Mouse (Mus musculus) lung, embryonic 15.5 days (tissue): ENCODE data around the gene Ubxn1. TPM values are rescaled to one million over a fixed set of nuclear protein-coding genes. Genes with fewer than 3 reads are reported as not detected.
A peak's percentile ranks its signal among the peaks of the same experiment; 100 is the strongest.
"Not testable (repeated sequence)": the region's sequence is repeated elsewhere in the genome, so short reads cannot be mapped to it uniquely, and the experiment has no call there.

Experiments used
- ATAC-seq: fragments of 200-750 bp; cut with Nextera tagmentation; 2 replicates; pipeline ENCODE4 v1.8.0; 2017; ENCODE audit warnings: moderate number of reproducible peaks, borderline replicate concordance; ENCODE audit not compliant: low FRiP score, low TSS enrichment; ENCODE audit errors: extremely low read depth
- H3K27ac ChIP-seq: fragments of 300-500 bp; sonication (generic); 2 replicates; pipeline ENCODE4 v1.5.1; 2015; ENCODE audit warnings: moderate library complexity, mild to moderate bottlenecking, inconsistent platforms
- H3K27me3 ChIP-seq: fragments of 300-500 bp; sonication (generic); 2 replicates; pipeline ENCODE4 v1.6.1; 2015; ENCODE audit warnings: inconsistent platforms
- H3K36me3 ChIP-seq: fragments of 300-500 bp; sonication (generic); 2 replicates; pipeline ENCODE4 v1.6.1; 2015; ENCODE audit warnings: inconsistent platforms
- H3K4me1 ChIP-seq: fragments of 300-500 bp; sonication (generic); 2 replicates; pipeline ENCODE4 v1.6.1; 2015; ENCODE audit warnings: inconsistent platforms
- H3K4me2 ChIP-seq: fragments of 300-500 bp; sonication (generic); 2 replicates; pipeline ENCODE4 v1.6.1; 2015; ENCODE audit warnings: inconsistent platforms, mild to moderate bottlenecking, moderate library complexity
- H3K4me3 ChIP-seq: fragments of 300-500 bp; sonication (generic); 2 replicates; pipeline ENCODE4 v1.5.1; 2015; ENCODE audit warnings: mild to moderate bottlenecking, inconsistent platforms
- H3K9ac ChIP-seq: fragments of 300-500 bp; sonication (generic); 2 replicates; pipeline ENCODE4 v1.6.1; 2015; ENCODE audit warnings: inconsistent platforms
- H3K9me3 ChIP-seq: fragments of 300-500 bp; sonication (generic); 2 replicates; pipeline ENCODE4 v1.6.1; 2016; ENCODE audit warnings: inconsistent platforms
- WGBS: fragments of 180-500 bp; shearing (Covaris S2); methylation state at CpG from one replicate; pipeline ENCODE4 v1.1.7; 2015; 5-methylcytosine and 5-hydroxymethylcytosine counted together
- polyA plus RNA-seq: library from polyadenylated mRNA; unstranded; fragments of >200 nt; fragmentation: Nextera tagmentation; extraction: Ambion mirVana; gene quantifications from 2 replicates; pipeline ENCODE4 v1.2.1, GENCODE M21; 2015

Gene Ubxn1
- 153 and 158 TPM in 2 replicates for polyA plus RNA-seq

- ATAC-seq = peak; percentile 97
- peak within 1 kb of the TSS; percentile 59 for H3K27ac ChIP-seq
- no peaks in the 10 kb centered on the region for H3K27me3 ChIP-seq
- WGBS = 1% methylated on average over 55 of the region's 59 CpGs
- H3K4me3 ChIP-seq = peak within 1 kb of the TSS; percentile 67
- no peaks in the 10 kb centered on the region for H3K9me3 ChIP-seq
- peak within 1 kb of the TSS; percentile 87 for H3K9ac ChIP-seq
- H3K4me2 ChIP-seq = peak within 1 kb of the TSS; percentile 71
- peaks cover 13% of the 10 kb centered on the region for H3K4me1 ChIP-seq
- peaks cover 34% of the 10 kb centered on the region for H3K36me3 ChIP-seq
These were observed at the start of gene Ubxn1 for GRCm38 (mm10) chr19:8871267-8872186. Ubxn1 (plus strand) TSS chr19:8871496.

DNA sequence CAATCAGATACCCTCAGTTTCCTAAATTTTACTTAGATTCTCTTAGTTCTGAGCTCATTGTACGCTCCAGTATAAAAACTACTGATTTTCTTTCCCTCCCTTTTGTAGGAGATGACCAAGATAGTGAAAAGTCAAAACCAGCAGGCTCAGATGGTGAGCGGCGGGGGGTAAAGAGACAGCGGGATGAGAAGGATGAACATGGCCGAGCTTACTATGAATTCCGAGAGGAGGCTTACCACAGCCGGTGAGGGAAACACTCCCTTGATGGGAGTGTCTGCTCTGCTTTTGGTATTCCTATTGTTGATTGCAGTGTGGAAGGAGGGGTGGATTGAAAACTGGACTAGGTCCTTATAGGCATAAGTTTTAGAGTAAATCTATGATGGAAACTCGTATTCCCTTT lies 48.6 kb upstream of the Ubxn1 start:
- ATAC-seq = no peak
- H3K36me3 ChIP-seq = peaks cover 51% of the 10 kb centered on the region
- 70% methylated on average over 8 of the region's 8 CpGs for WGBS

GRCm38 (mm10) chr19:8829660-8830059 lies 41.6 kb upstream of the Ubxn1 start, which contains the start of gene AC129217.1:
AC129217.1 (plus strand) TSS chr19:8829773.
- Histone ChIP-seq H3K4me3 (no peak within 1 kb of the TSS), H3K4me1 (no peaks in the 10 kb centered on the region), H3K4me2 (no peak within 1 kb of the TSS), H3K27ac (no peak within 1 kb of the TSS), H3K36me3 (peaks cover 99% of the 10 kb centered on the region), H3K9me3 (no peaks in the 10 kb centered on the region), H3K9ac (no peak within 1 kb of the TSS), H3K27me3 (no peaks in the 10 kb centered on the region)
- no peak for ATAC-seq
- 91% methylated on average over 8 of the region's 8 CpGs for WGBS

More for the DNA sequence above, 48.6 kb upstream of the Ubxn1 start:
- peak overlapping the region; percentile 96 for H3K4me3 ChIP-seq
- H3K9me3 ChIP-seq = no peaks in the 10 kb centered on the region
- 0 out of 2 replicates have a peak overlapping the region, but pooled peaks have one; percentile 10 for H3K9ac ChIP-seq
- no peak overlapping the region for H3K27ac ChIP-seq
- peak overlapping the region; percentile 66 for H3K4me2 ChIP-seq
- no peaks in the 10 kb centered on the region for H3K27me3 ChIP-seq
- peaks cover 20% of the 10 kb centered on the region for H3K4me1 ChIP-seq

DNA sequence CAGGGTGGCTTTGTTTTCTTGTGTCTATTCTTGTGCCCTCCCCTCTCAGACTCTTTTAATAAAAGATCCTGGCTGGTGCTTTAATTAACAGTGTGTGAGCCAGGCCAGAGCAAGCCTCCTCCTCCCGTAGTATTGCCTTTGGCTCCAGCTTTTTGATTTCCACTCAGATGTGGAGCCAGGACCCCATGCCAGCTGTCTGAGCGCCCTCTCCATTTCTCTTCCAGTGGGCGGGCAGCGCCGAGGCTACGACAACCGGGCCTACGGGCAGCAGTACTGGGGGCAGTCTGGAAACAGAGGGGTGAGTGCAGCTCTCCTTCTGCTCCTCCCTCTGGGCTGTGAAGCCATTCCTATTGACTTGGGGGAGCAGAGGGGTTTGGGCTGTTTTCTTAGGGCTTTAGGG lies 40.6 kb upstream of the Ubxn1 start:
- no peak for ATAC-seq
- Histone ChIP-seq H3K4me1 (no peaks in the 10 kb centered on the region), H3K9ac (no peak overlapping the region), H3K36me3 (peaks cover 92% of the 10 kb centered on the region), H3K27ac (no peak overlapping the region), H3K4me2 (no peak overlapping the region), H3K4me3 (no peak overlapping the region), H3K9me3 (no peaks in the 10 kb centered on the region), H3K27me3 (no peaks in the 10 kb centered on the region)
- 90% methylated on average over 8 of the region's 8 CpGs for WGBS

DNA sequence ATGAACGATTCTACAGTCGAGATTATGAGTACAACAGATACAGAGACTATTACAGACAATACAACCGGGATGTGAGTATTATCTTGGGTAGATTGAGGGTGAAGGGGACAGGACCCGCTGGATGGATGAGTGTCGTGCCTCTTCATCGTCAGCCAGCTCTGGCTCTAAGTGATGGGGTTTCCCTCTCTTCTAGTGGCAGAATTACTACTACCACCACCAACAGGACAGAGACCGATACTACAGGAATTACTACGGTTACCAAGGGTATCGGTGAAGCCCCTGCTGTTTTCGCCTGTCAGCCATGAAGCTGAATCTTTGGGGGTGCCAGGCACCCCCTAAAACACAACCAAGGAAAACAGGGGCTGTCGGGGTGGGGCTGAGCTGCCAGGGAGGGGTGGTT lies 40.0 kb upstream of the Ubxn1 start:
- peaks cover 86% of the 10 kb centered on the region for H3K36me3 ChIP-seq
- no peak overlapping the region for H3K9ac ChIP-seq
- no peaks in the 10 kb centered on the region for H3K27me3 ChIP-seq
- no peak overlapping the region for H3K27ac ChIP-seq
- H3K4me1 ChIP-seq = no peaks in the 10 kb centered on the region
- H3K9me3 ChIP-seq = no peaks in the 10 kb centered on the region
- 79% methylated on average over 11 of the region's 11 CpGs for WGBS
- no peak for ATAC-seq
- no peak overlapping the region for H3K4me2 ChIP-seq
- no peak overlapping the region for H3K4me3 ChIP-seq

DNA sequence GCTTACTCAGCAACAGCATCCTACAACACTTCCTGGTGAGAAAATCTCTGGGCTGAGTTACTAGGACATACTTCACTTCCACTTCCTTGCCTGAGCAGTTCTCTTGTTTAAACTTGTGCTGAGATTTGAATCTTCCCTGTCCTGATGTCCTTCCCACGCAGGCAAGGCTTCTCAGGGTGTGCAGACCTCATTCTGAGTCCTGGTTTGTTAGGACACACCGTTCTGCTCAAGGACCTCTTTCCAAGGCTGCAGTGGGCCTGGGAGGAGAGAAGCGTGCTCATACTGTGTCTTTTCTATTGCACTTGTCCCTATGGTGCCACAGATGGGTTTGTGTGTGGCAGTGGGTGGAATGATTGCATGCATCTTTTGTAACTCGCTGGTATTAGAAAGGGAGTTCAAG lies 38.3 kb upstream of the Ubxn1 start:
- no peak overlapping the region for H3K4me2 ChIP-seq
- 0 out of 2 replicates have a peak, but pooled peaks cover under 1% of the 10 kb centered on the region for H3K4me1 ChIP-seq
- WGBS = 88% methylated on average over 4 of the region's 4 CpGs
- ATAC-seq = no peak
- no peaks in the 10 kb centered on the region for H3K27me3 ChIP-seq
- no peaks in the 10 kb centered on the region for H3K9me3 ChIP-seq
- no peak overlapping the region for H3K9ac ChIP-seq
- no peak overlapping the region for H3K4me3 ChIP-seq
- H3K27ac ChIP-seq = no peak overlapping the region
- H3K36me3 ChIP-seq = peaks cover 69% of the 10 kb centered on the region

GRCm38 (mm10) chr19:8836327-8836726 lies 35.0 kb upstream of the Ubxn1 start:
- not testable (repeated sequence) for H3K4me2 ChIP-seq, ATAC-seq, H3K9ac ChIP-seq, H3K27ac ChIP-seq, H3K9me3 ChIP-seq, H3K27me3 ChIP-seq, H3K4me3 ChIP-seq
- H3K4me1 ChIP-seq = peaks cover 23% of the 10 kb centered on the region
- 96% methylated on average over 10 of the region's 10 CpGs for WGBS
- H3K36me3 ChIP-seq = peaks cover 35% of the 10 kb centered on the region

DNA sequence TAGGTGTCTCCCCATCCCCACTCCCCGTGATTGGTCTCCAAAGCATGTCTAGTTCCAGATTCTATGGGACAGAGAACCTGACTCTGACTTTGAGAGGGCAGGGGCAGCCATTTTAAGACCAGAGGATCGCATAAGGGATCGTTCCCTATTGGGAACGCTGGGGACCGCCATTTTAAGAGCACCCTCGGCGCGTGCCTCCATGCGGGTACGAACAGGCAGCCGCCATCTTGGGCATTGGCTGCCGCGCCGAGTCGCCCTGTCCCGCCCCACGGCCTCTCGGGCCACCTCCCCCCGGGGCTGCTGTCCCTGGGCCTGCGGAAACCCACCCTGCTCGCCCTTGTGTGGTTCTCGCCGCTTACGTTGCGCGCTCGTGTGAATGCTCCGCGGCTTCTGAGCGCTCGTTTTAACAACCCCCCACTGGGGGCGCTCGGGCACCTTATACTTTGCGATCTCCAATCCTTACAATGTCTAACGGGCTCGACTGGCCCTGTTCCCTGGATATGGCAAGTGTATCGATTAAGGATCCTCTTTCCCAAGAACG lies 34.0 kb upstream of the Ubxn1 start, which contains the start of gene Bscl2:
TSS of gene Bscl2 (plus strand) at position 217 of the 541 bp plus-strand sequence.
- Histone ChIP-seq H3K4me3 (peak within 1 kb of the TSS; percentile 59), H3K9ac (peak within 1 kb of the TSS; percentile 72), H3K9me3 (no peaks in the 10 kb centered on the region), H3K36me3 (peaks cover 26% of the 10 kb centered on the region), H3K4me2 (peak within 1 kb of the TSS; percentile 86), H3K27ac (peak within 1 kb of the TSS; percentile 98), H3K4me1 (peaks cover 23% of the 10 kb centered on the region), H3K27me3 (no peaks in the 10 kb centered on the region)
- peak; percentile 79 for ATAC-seq
- WGBS = under 1% methylated on average over 37 of the region's 38 CpGs

- Histone ChIP-seq H3K4me3 (peak overlapping the region; percentile 59), H3K4me2 (peak overlapping the region; percentile 86), H3K27ac (peak overlapping the region; percentile 98), H3K36me3 (peaks cover 23% of the 10 kb centered on the region), H3K4me1 (peaks cover 23% of the 10 kb centered on the region), H3K27me3 (no peaks in the 10 kb centered on the region), H3K9ac (peak overlapping the region; percentile 72), H3K9me3 (no peaks in the 10 kb centered on the region)
- peak; percentile 16; the same call in 1 of the 2 replicates for ATAC-seq
- 15% methylated on average over 15 of the region's 15 CpGs for WGBS
These were observed 33.1 kb upstream of the Ubxn1 start for GRCm38 (mm10) chr19:8838041-8838730.

GRCm38 (mm10) chr19:8839103-8839907 lies 32.0 kb upstream of the Ubxn1 start, which contains the start of gene Gng3:
Gng3 (minus strand) TSS chr19:8839194.
- 62% methylated on average over 11 of the region's 11 CpGs for WGBS
- Histone ChIP-seq H3K27ac (peak within 1 kb of the TSS; percentile 98), H3K27me3 (no peaks in the 10 kb centered on the region), H3K36me3 (peaks cover 11% of the 10 kb centered on the region), H3K4me3 (peak within 1 kb of the TSS; percentile 59), H3K4me2 (peak within 1 kb of the TSS; percentile 86), H3K4me1 (peaks cover 23% of the 10 kb centered on the region), H3K9ac (peak within 1 kb of the TSS; percentile 72), H3K9me3 (no peaks in the 10 kb centered on the region)
- no peak for ATAC-seq
